Mouse (Mus musculus) lung, embryonic 15.5 days (tissue): ENCODE results near the gene Igfbp6. TPM values are rescaled to one million over a fixed set of nuclear protein-coding genes. Genes with fewer than 3 reads are reported as not detected.

Source experiments
- ATAC-seq: fragments of 200-750 bp; cut with Nextera tagmentation; 2 replicates; pipeline ENCODE4 v1.8.0; 2017; ENCODE audit warnings: moderate number of reproducible peaks, borderline replicate concordance; ENCODE audit not compliant: low FRiP score, low TSS enrichment; ENCODE audit errors: extremely low read depth
- H3K27ac ChIP-seq: fragments of 300-500 bp; sonication (generic); 2 replicates; pipeline ENCODE4 v1.5.1; 2015; ENCODE audit warnings: moderate library complexity, mild to moderate bottlenecking, inconsistent platforms
- H3K27me3 ChIP-seq: fragments of 300-500 bp; sonication (generic); 2 replicates; pipeline ENCODE4 v1.6.1; 2015; ENCODE audit warnings: inconsistent platforms
- H3K36me3 ChIP-seq: fragments of 300-500 bp; sonication (generic); 2 replicates; pipeline ENCODE4 v1.6.1; 2015; ENCODE audit warnings: inconsistent platforms
- H3K4me1 ChIP-seq: fragments of 300-500 bp; sonication (generic); 2 replicates; pipeline ENCODE4 v1.6.1; 2015; ENCODE audit warnings: inconsistent platforms
- H3K4me2 ChIP-seq: fragments of 300-500 bp; sonication (generic); 2 replicates; pipeline ENCODE4 v1.6.1; 2015; ENCODE audit warnings: inconsistent platforms, mild to moderate bottlenecking, moderate library complexity
- H3K4me3 ChIP-seq: fragments of 300-500 bp; sonication (generic); 2 replicates; pipeline ENCODE4 v1.5.1; 2015; ENCODE audit warnings: mild to moderate bottlenecking, inconsistent platforms
- H3K9ac ChIP-seq: fragments of 300-500 bp; sonication (generic); 2 replicates; pipeline ENCODE4 v1.6.1; 2015; ENCODE audit warnings: inconsistent platforms
- H3K9me3 ChIP-seq: fragments of 300-500 bp; sonication (generic); 2 replicates; pipeline ENCODE4 v1.6.1; 2016; ENCODE audit warnings: inconsistent platforms
- WGBS: fragments of 180-500 bp; shearing (Covaris S2); methylation state at CpG from one replicate; pipeline ENCODE4 v1.1.7; 2015; 5-methylcytosine and 5-hydroxymethylcytosine counted together
- polyA plus RNA-seq: library from polyadenylated mRNA; unstranded; fragments of >200 nt; fragmentation: Nextera tagmentation; extraction: Ambion mirVana; gene quantifications from 2 replicates; pipeline ENCODE4 v1.2.1, GENCODE M21; 2015

The Igfbp6 gene
- polyA plus RNA-seq, 1 experiment from 2014 or later: 16.8 TPM

GRCm38 (mm10) chr15:102169064-102169463 is 24.9 kb downstream of the Igfbp6 start:
- no peaks in the 10 kb centered on the region for H3K27me3 ChIP-seq
- no peaks in the 10 kb centered on the region for H3K9me3 ChIP-seq
- H3K27ac ChIP-seq: no peak overlapping the region
- no peak for ATAC-seq
- no peaks in the 10 kb centered on the region; the same call in 1 of the 2 replicates for H3K36me3 ChIP-seq
- H3K9ac ChIP-seq: no peak overlapping the region
- no peak overlapping the region for H3K4me3 ChIP-seq
- WGBS: 38% methylated on average over 2 of the region's 2 CpGs
- peaks cover 11% of the 10 kb centered on the region for H3K4me1 ChIP-seq
- H3K4me2 ChIP-seq: no peak overlapping the region

- peaks cover 8% of the 10 kb centered on the region for H3K36me3 ChIP-seq
- H3K9me3 ChIP-seq: no peaks in the 10 kb centered on the region
- no peaks in the 10 kb centered on the region for H3K4me1 ChIP-seq
- 88% methylated on average over 3 of the region's 3 CpGs for WGBS
- H3K27me3 ChIP-seq: no peaks in the 10 kb centered on the region
- H3K4me3 ChIP-seq: no peak overlapping the region
- H3K4me2 ChIP-seq: no peak overlapping the region
- H3K27ac ChIP-seq: no peak overlapping the region
- no peak overlapping the region for H3K9ac ChIP-seq
- ATAC-seq: no peak
Measured at GRCm38 (mm10) chr15:102173581-102173980, 29.4 kb downstream of the Igfbp6 start.

- Histone ChIP-seq H3K4me2 (no peak overlapping the region), H3K4me1 (no peaks in the 10 kb centered on the region), H3K9me3 (no peaks in the 10 kb centered on the region), H3K4me3 (no peak overlapping the region), H3K27me3 (no peaks in the 10 kb centered on the region), H3K9ac (no peak overlapping the region), H3K36me3 (peaks cover 8% of the 10 kb centered on the region), H3K27ac (no peak overlapping the region)
- ATAC-seq: 0 out of 2 replicates have a peak, but pooled peaks have one; percentile 21
- 80% methylated on average over 16 of the region's 16 CpGs for WGBS
Measured at GRCm38 (mm10) chr15:102175736-102176319, 31.7 kb downstream of the Igfbp6 start.

- Histone ChIP-seq H3K4me3 (no peak overlapping the region), H3K9ac (no peak overlapping the region), H3K4me1 (no peaks in the 10 kb centered on the region), H3K4me2 (no peak overlapping the region), H3K9me3 (no peaks in the 10 kb centered on the region), H3K27ac (no peak overlapping the region), H3K27me3 (no peaks in the 10 kb centered on the region), H3K36me3 (peaks cover 8% of the 10 kb centered on the region; the same call in 1 of the 2 replicates)
- no peak for ATAC-seq
- 75% methylated on average over 7 of the region's 7 CpGs for WGBS
Measured at GRCm38 (mm10) chr15:102176571-102177316, 32.6 kb downstream of the Igfbp6 start.

- Histone ChIP-seq H3K27ac (no peak overlapping the region), H3K9ac (no peak overlapping the region), H3K4me3 (no peak overlapping the region)
Measured at GRCm38 (mm10) chr15:102177417-102177816, 33.3 kb downstream of the Igfbp6 start.

GRCm38 (mm10) chr15:102178279-102178678 is 34.1 kb downstream of the Igfbp6 start:
- Histone ChIP-seq H3K4me3 (no peak overlapping the region), H3K27ac (no peak overlapping the region), H3K4me1 (no peaks in the 10 kb centered on the region), H3K27me3 (no peaks in the 10 kb centered on the region), H3K36me3 (peaks cover 8% of the 10 kb centered on the region; the same call in 1 of the 2 replicates), H3K4me2 (no peak overlapping the region), H3K9me3 (no peaks in the 10 kb centered on the region), H3K9ac (no peak overlapping the region)
- no peak for ATAC-seq
- 15% methylated on average over 6 of the region's 6 CpGs for WGBS

More at GRCm38 (mm10) chr15:102177417-102177816, 33.3 kb downstream of the Igfbp6 start:
- Histone ChIP-seq H3K4me2 (no peak overlapping the region), H3K9me3 (no peaks in the 10 kb centered on the region), H3K36me3 (peaks cover 8% of the 10 kb centered on the region; the same call in 1 of the 2 replicates), H3K27me3 (no peaks in the 10 kb centered on the region), H3K4me1 (no peaks in the 10 kb centered on the region)
- no peak for ATAC-seq
- 79% methylated on average over 8 of the region's 8 CpGs for WGBS

- no peak for ATAC-seq
- 76% methylated on average over 9 of the region's 9 CpGs for WGBS
- Histone ChIP-seq H3K4me3 (no peak overlapping the region), H3K4me1 (no peaks in the 10 kb centered on the region), H3K9ac (no peak overlapping the region), H3K36me3 (peaks cover 8% of the 10 kb centered on the region; the same call in 1 of the 2 replicates), H3K27ac (no peak overlapping the region), H3K9me3 (no peaks in the 10 kb centered on the region), H3K4me2 (no peak overlapping the region), H3K27me3 (no peaks in the 10 kb centered on the region)
Measured at GRCm38 (mm10) chr15:102179106-102179505, 34.9 kb downstream of the Igfbp6 start.

GRCm38 (mm10) chr15:102179924-102180323 is 35.8 kb downstream of the Igfbp6 start:
- Histone ChIP-seq H3K9ac (no peak overlapping the region), H3K27me3 (no peaks in the 10 kb centered on the region), H3K36me3 (peaks cover 4% of the 10 kb centered on the region; the same call in 1 of the 2 replicates), H3K27ac (no peak overlapping the region), H3K4me3 (no peak overlapping the region), H3K9me3 (no peaks in the 10 kb centered on the region), H3K4me2 (no peak overlapping the region), H3K4me1 (no peaks in the 10 kb centered on the region)
- 84% methylated on average over 14 of the region's 14 CpGs for WGBS
- no peak for ATAC-seq

GRCm38 (mm10) chr15:102183076-102183475 is 38.9 kb downstream of the Igfbp6 start:
- no peaks in the 10 kb centered on the region for H3K9me3 ChIP-seq
- H3K4me2 ChIP-seq: no peak overlapping the region
- no peak overlapping the region for H3K4me3 ChIP-seq
- WGBS: 75% methylated on average over 3 of the region's 3 CpGs
- no peak overlapping the region for H3K27ac ChIP-seq
- H3K36me3 ChIP-seq: peaks cover 12% of the 10 kb centered on the region
- no peak for ATAC-seq
- no peaks in the 10 kb centered on the region for H3K27me3 ChIP-seq
- H3K9ac ChIP-seq: no peak overlapping the region
- peaks cover 4% of the 10 kb centered on the region for H3K4me1 ChIP-seq

- no peak overlapping the region for H3K4me3 ChIP-seq
- no peak for ATAC-seq
- H3K36me3 ChIP-seq: peaks cover 12% of the 10 kb centered on the region
- peaks cover 16% of the 10 kb centered on the region for H3K4me1 ChIP-seq
- no peaks in the 10 kb centered on the region for H3K27me3 ChIP-seq
- no peak overlapping the region for H3K9ac ChIP-seq
- H3K9me3 ChIP-seq: no peaks in the 10 kb centered on the region
- H3K4me2 ChIP-seq: no peak overlapping the region
- H3K27ac ChIP-seq: no peak overlapping the region
- WGBS: 66% methylated on average over 11 of the region's 11 CpGs
Measured at GRCm38 (mm10) chr15:102186239-102186638, 42.1 kb downstream of the Igfbp6 start.

GRCm38 (mm10) chr15:102188096-102188495 is 43.9 kb downstream of the Igfbp6 start:
- WGBS: 41% methylated on average over 10 of the region's 10 CpGs
- Histone ChIP-seq H3K27ac (peak overlapping the region; percentile 53), H3K9me3 (no peaks in the 10 kb centered on the region), H3K4me2 (no peak overlapping the region), H3K36me3 (peaks cover 12% of the 10 kb centered on the region; the same call in 1 of the 2 replicates), H3K4me3 (no peak overlapping the region), H3K9ac (no peak overlapping the region), H3K27me3 (no peaks in the 10 kb centered on the region), H3K4me1 (peaks cover 16% of the 10 kb centered on the region)
- ATAC-seq: peak; percentile 87

GRCm38 (mm10) chr15:102188883-102189282 is 44.7 kb downstream of the Igfbp6 start:
- ATAC-seq: no peak
- Histone ChIP-seq H3K9ac (no peak overlapping the region), H3K27ac (peak overlapping the region; percentile 52; the same call in 1 of the 2 replicates), H3K4me1 (peaks cover 16% of the 10 kb centered on the region), H3K4me2 (no peak overlapping the region), H3K4me3 (no peak overlapping the region), H3K27me3 (no peaks in the 10 kb centered on the region), H3K36me3 (peaks cover 12% of the 10 kb centered on the region; the same call in 1 of the 2 replicates), H3K9me3 (no peaks in the 10 kb centered on the region)
- 48% methylated on average over 6 of the region's 6 CpGs for WGBS
